Mouse (Mus musculus) heart, postnatal 0 days (tissue): ENCODE data around the gene Gm42957.

Experiments used
- CTCF ChIP-seq: IDR thresholded peaks from 2 replicates; pipeline ENCODE4 v1.5.1; 2016; ENCODE audit warnings: antibody characterized with exemption, control low read depth, low read depth
- EP300 ChIP-seq: IDR thresholded peaks from 2 replicates; pipeline ENCODE4 v1.6.1; 2016; ENCODE audit warnings: antibody characterized with exemption, low read depth

GRCm38 (mm10) chr3:96678456-96678855 is 43.2 kb downstream of the Gm42957 start:
- TF ChIP-seq CTCF (no peak), EP300 (no peak)
